Mouse (Mus musculus) retina, adult 2 months (tissue): ENCODE measurements at regions not wholly inside any gene's neighbourhood (a gene's known extent, or its start where the extent isn't known, plus 50 kb on each side); places are given as distances from the start of the nearest gene placed in this dataset.

Experiments used
- DNase-seq: peaks from one replicate; pipeline ENCODE4 v3.0.0-alpha.2; 2012; ENCODE audit warnings: low read depth, low spot score

GRCm38 (mm10) chr2:95232135-95232772 is 794.3 kb upstream of the Api5 start:
- peak; percentile 28 for DNase-seq

GRCm38 (mm10) chr2:95231739-95232134 is 793.8 kb upstream of the Api5 start:
- no peak for DNase-seq

GRCm38 (mm10) chr2:95229386-95229785 is 791.5 kb upstream of the Api5 start:
- DNase-seq = no peak

- no peak for DNase-seq
These were observed 772.4 kb upstream of the Api5 start for GRCm38 (mm10) chr2:95210216-95210941.
